Mouse (Mus musculus) cerebellum, adult (tissue): ENCODE measurements around the gene Pgap1.

Source experiments
- ATAC-seq: cut with Nextera tagmentation; 2 replicates; pipeline ENCODE4 v1.9.2; 2017; ENCODE audit warnings: mild to moderate bottlenecking, moderate library complexity, mixed read lengths; ENCODE audit not compliant: insufficient number of reproducible peaks, low FRiP score, low TSS enrichment

Pgap1 gene

GRCm38 (mm10) chr1:54557301-54558229 lies at the start of gene Pgap1:
Pgap1 (minus strand) TSS chr1:54557684.
- ATAC-seq: peak; percentile 96

- no peak for ATAC-seq
Measured at GRCm38 (mm10) chr1:54606936-54607335, 49.5 kb upstream of the Pgap1 start.

- no peak for ATAC-seq
Measured at GRCm38 (mm10) chr1:54601692-54602091, 44.2 kb upstream of the Pgap1 start.

- no peak for ATAC-seq
Measured at GRCm38 (mm10) chr1:54600275-54600674, 42.8 kb upstream of the Pgap1 start.

GRCm38 (mm10) chr1:54597594-54598217 lies 40.2 kb upstream of the Pgap1 start:
- ATAC-seq: no peak

GRCm38 (mm10) chr1:54596151-54596550 lies 38.7 kb upstream of the Pgap1 start:
- ATAC-seq: no peak

GRCm38 (mm10) chr1:54587076-54587475 lies 29.6 kb upstream of the Pgap1 start:
- ATAC-seq: no peak

- ATAC-seq: no peak
Measured at GRCm38 (mm10) chr1:54585971-54586555, 28.6 kb upstream of the Pgap1 start.

- no peak for ATAC-seq
Measured at GRCm38 (mm10) chr1:54585278-54585846, 27.9 kb upstream of the Pgap1 start.

GRCm38 (mm10) chr1:54584588-54585277 lies 27.2 kb upstream of the Pgap1 start:
- ATAC-seq: no peak

- no peak for ATAC-seq
Measured at GRCm38 (mm10) chr1:54578358-54579184, 21.1 kb upstream of the Pgap1 start.

- no peak for ATAC-seq
Measured at GRCm38 (mm10) chr1:54569102-54569501, 11.6 kb upstream of the Pgap1 start.

- ATAC-seq: no peak
Measured at GRCm38 (mm10) chr1:54563923-54564322, 6.4 kb upstream of the Pgap1 start.

GRCm38 (mm10) chr1:54556586-54557221 lies 780 bp downstream of the Pgap1 start:
- no peak; the same call in 1 of the 2 replicates for ATAC-seq

- ATAC-seq: no peak
Measured at GRCm38 (mm10) chr1:54555364-54556140, 1.9 kb downstream of the Pgap1 start.

GRCm38 (mm10) chr1:54552621-54553020 lies 4.9 kb downstream of the Pgap1 start:
- no peak for ATAC-seq

- no peak for ATAC-seq
Measured at GRCm38 (mm10) chr1:54545200-54545599, 12.3 kb downstream of the Pgap1 start.

- ATAC-seq: no peak
Measured at GRCm38 (mm10) chr1:54542920-54543319, 14.6 kb downstream of the Pgap1 start.
